Mouse (Mus musculus): ENCODE measurements around the gene Mbl2.

DNA sequence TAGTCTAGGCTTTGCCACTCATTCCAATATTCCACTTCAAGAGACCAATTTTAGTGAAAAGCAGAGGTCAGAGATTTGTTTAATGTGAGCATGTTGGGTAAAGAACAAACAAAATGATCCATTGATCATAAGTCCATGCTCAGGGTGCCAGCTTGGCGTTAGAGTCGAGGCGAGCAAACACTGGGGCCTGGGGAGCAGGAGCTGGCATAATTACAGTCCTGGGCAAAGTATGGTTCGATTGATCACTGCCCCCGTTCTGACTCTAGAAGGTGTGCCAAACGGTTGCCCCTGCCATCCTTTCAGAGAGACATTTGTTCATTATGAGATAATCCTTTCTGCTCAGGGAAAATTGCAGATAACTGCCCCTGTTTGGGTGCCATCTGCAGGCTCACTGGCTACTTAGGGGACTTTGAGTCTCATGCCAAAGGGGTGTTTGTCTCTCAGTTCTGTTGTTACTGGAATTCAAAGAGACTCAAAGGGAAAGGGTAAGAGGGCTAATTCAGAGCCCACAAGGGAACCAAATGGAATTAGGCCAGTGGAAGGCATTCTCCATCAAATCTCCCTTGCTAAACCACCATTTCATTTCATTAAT lies 55.3 kb downstream of the Mbl2 start:
- TF ChIP-seq MYC (IDR thresholded peaks at IDR 0.05; ENCODE audit: low read depth, low read length) = no peak
- no peak for TF ChIP-seq RCOR1 (IDR thresholded peaks at IDR 0.05; ENCODE audit: low read depth, low read length)
- TF ChIP-seq CHD2 (IDR thresholded peaks at IDR 0.05; ENCODE audit: low read length) = no peak
- TF ChIP-seq UBTF (IDR thresholded peaks at IDR 0.05; ENCODE audit: borderline replicate concordance, insufficient read depth, low read depth, low read length) = no peak
- TF ChIP-seq POLR2A (IDR thresholded peaks at IDR 0.05; ENCODE audit: control insufficient read depth in 1 of 2, insufficient read depth in 1 of 2, low read depth in 1 of 2, low read length in 2 of 2, poor library complexity in 1 of 2) = no peak
- no peak for TF ChIP-seq MYB (IDR thresholded peaks at IDR 0.05; ENCODE audit: low read depth, low read length)
- no peak for TF ChIP-seq TAL1 (IDR thresholded peaks at IDR 0.05; ENCODE audit: low read length)
- no peak for TF ChIP-seq CHD1 (IDR thresholded peaks at IDR 0.05; ENCODE audit: low read depth, low read length)
- no peak for TF ChIP-seq CTCF (IDR thresholded peaks at IDR 0.05 in 2 of 3, conservative IDR thresholded peaks at IDR 0.05 in 1 of 3; ENCODE audit: control insufficient read depth in 1 of 3, insufficient read depth in 1 of 3, low read depth in 2 of 3, low read length in 3 of 3, poor library complexity in 1 of 3, severe bottlenecking in 1 of 3)
- no peak for TF ChIP-seq JUND (IDR thresholded peaks at IDR 0.05; ENCODE audit: low read depth, low read length)
- TF ChIP-seq ZC3H11A (IDR thresholded peaks at IDR 0.05; ENCODE audit: low read depth, low read length) = no peak
